Mouse (Mus musculus) c-Kit-positive CD71-positive TER-119-negative erythroid progenitor cells, embryonic 14.5 days (primary cell): ENCODE data around the gene Sipa1.

Source experiments
- DNase-seq: peaks from one replicate; pipeline ENCODE4 v3.0.0-alpha.2; 2013; ENCODE audit warnings: low read depth

The Sipa1 gene

GRCm38 (mm10) chr19:5641641-5642040 is 21.9 kb downstream of the Sipa1 start:
- DNase-seq: no peak

GRCm38 (mm10) chr19:5641021-5641420 is 22.5 kb downstream of the Sipa1 start:
- no peak for DNase-seq

GRCm38 (mm10) chr19:5640339-5640738 is 23.2 kb downstream of the Sipa1 start:
- DNase-seq: no peak

- DNase-seq: no peak
Measured at GRCm38 (mm10) chr19:5638416-5639005, 25.0 kb downstream of the Sipa1 start.

- peak; percentile 81 for DNase-seq
Measured at GRCm38 (mm10) chr19:5637069-5638047, 26.1 kb downstream of the Sipa1 start, which contains the start of gene Rela. TSS of gene Rela (plus strand) at chr19:5637483.

- no peak for DNase-seq
Measured at GRCm38 (mm10) chr19:5636571-5637041, 26.9 kb downstream of the Sipa1 start.

DNA sequence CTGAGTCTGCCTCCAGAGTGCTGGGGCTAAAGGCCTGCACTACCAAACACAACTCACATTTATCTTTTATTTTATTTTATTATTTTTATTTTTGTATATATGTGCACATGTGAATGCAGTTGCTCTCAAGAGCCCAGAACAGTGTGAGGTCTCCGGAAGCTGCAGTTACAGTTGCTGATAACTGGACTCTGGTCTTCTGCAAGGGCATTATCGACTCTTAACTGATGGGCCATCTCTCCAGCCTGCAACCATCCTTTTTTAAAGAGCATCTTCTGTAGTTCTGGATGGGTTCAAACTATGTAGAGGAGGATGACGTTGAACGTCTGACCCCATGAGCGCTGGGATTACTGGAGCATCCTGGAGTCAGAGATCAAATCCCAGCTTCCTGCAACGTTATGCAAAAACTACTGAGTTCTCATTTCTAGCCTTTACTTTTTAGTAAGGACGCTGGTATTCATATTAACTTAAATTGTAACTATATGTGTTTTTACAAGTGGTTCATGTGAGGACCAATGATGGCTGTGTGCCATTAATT is 27.4 kb downstream of the Sipa1 start:
- no peak for DNase-seq

- no peak for DNase-seq
Measured at GRCm38 (mm10) chr19:5632120-5632519, 31.4 kb downstream of the Sipa1 start.

DNA sequence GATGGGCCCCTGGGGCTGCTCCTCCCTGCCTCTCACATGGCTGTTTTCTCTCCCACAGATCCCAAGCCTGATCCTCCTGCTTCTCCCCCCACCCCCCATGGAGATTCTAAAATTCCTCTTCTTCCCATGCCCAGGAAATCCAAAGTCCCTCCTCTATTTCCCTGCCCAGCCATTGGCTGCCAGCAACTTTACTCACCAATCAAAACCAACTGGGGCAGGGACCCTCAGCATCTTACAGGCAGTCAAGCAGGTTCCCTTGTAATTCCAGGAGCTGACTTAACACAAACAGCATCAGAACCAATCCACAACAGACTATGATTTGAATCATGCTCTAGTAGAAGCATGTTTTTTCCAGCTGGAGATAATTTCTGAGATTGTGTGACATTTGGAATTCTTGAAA is 33.6 kb downstream of the Sipa1 start:
- DNase-seq: no peak

GRCm38 (mm10) chr19:5625311-5625710 is 38.2 kb downstream of the Sipa1 start:
- DNase-seq: no peak

DNA sequence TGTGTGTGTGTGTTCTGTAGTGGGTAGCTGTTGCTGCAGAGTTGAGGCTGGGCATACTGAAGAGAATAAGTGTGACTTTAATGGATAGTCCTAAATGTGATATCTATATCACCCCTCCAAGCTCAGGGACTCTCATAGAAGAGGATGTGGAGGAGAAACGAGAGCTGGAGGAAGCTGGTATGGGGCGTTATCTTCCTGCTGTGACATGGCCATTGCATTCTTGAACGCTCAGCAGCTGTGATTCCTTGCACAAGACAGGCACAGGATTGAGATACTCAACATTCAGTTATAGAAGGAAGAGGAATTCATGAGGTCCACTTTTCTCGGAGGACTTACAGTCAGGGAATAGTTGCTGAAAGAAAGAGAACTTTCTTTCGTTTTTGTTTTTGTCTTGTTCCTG is 41.6 kb downstream of the Sipa1 start:
- DNase-seq: no peak

DNA sequence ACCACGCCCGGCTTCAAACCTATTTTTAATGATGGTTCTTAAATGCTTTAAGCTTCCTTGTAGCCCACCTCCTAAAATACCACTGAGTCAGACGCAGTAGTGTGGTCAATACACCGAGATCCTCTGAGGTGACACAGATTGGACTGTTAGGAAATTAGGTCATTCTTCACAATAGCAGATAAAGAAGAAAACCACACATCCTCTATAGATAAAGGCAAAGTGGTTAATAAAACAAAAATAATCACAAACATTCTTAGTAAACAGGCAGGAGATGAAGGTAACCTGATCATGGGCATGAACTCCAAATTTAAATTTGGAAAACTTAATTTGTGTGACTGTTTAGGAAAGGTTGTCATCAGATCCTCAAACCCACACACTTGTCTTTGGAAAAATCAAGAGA is 43.5 kb downstream of the Sipa1 start:
- DNase-seq: no peak

GRCm38 (mm10) chr19:5614953-5615352 is 48.6 kb downstream of the Sipa1 start:
- no peak for DNase-seq

DNA sequence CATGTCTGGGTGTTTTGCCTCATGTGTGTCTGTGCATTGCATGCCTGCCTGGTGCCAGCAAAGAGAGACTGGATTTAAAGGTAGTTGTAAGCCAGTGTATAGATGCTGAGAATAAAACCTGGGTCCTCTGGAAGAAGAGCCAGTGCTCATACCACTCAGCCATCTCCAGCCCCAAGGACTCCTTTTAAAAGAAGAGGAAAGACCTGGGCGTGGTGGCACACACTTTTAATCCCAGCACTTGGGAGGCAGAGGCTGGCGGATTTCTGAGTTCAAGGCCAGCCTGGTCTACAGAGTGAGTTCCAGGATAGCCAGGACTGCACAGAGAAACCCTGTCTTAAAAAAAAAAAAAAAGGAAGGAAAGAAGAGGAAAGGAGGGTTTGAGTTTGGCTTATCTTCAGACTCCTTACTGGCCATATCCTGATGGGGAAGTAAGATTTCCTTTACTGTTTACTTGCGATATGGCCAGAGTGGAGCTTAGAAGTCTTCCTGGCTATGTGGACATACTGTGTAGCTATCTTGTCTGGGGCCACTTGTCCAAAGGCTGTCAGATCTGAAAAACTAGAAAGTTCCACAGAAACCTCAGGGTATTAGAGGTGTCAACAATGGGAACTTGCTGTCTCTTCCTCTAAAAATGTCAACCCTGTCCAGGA is 50.6 kb downstream of the Sipa1 start:
- DNase-seq: no peak

- no peak for DNase-seq
Measured at GRCm38 (mm10) chr19:5611973-5612372, 51.5 kb downstream of the Sipa1 start.

DNA sequence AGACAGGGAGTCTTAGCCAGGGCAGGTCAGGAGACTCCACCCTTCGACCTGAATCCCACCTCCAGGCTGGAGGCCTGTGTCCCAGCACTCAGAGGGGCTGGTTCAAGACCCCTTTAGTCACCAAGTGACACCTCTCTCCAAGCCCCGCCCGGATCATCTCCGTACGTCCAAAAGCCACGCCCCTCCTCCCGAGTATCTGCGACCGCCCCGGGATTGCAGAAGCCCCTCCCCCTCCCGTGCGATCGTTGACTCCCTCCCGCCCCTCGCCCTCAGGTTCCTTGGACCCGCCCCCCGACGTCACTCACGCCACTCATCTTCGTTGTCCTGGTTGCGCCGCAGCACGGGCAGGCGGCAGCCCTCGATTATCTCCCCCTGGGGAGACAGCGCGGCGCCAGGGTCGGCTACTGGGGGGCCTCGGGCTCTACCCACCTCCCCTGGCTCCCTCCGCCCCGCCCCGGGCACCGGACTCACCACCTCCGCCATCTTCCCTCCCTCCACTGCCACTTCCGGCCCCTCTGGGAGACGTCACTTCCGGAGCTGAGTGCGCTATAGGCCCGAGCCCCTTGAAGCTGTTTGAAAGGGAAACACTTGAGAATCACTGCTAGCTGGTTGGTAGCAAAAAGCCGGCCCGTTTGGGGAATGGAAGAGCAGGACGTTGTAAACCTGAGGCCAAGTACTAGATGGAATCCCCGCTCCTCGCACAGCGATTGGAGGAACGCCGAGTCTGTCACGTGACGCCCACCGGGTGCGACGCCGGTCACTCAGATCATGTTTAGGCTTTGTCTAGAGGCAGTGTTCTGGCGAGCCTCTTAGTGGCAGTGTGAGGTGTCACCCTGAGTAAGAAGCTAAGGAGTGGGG is 53.7 kb downstream of the Sipa1 start, which contains the start of gene Kat5:
Gene Kat5 (minus strand): TSS at position 691 of the 858 bp plus-strand sequence.
- DNase-seq: peak; percentile 79

GRCm38 (mm10) chr19:5609171-5609546 is 54.3 kb downstream of the Sipa1 start:
- DNase-seq: no peak

DNA sequence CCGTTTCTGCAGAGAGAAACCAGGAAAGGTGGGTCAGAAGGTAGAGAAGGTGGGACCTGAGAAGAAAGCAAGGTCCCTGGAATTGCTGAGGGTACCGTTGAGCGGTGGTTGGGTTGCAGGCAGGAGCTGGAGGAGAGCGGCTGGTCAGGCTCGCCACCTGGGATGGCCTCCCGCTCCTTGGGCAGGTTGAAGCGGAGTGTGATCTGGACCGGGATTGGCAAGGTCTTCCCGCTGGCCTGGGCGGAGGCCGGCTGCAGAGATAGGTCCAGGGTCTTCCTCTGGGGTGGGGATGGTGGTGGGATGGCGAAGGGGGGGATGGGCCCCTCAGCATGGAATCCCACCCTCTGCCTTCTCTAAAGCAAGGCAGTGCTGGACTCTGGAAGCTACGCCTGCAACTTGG is 54.8 kb downstream of the Sipa1 start:
- DNase-seq: no peak

- no peak for DNase-seq
Measured at GRCm38 (mm10) chr19:5607705-5608410, 55.6 kb downstream of the Sipa1 start.

GRCm38 (mm10) chr19:5606196-5606595 is 57.3 kb downstream of the Sipa1 start:
- DNase-seq: no peak

- no peak for DNase-seq
Measured at GRCm38 (mm10) chr19:5605126-5605525, 58.4 kb downstream of the Sipa1 start.
